8 mouse cellular contexts compared by ENCODE assay signal in the genomic region with DNA sequence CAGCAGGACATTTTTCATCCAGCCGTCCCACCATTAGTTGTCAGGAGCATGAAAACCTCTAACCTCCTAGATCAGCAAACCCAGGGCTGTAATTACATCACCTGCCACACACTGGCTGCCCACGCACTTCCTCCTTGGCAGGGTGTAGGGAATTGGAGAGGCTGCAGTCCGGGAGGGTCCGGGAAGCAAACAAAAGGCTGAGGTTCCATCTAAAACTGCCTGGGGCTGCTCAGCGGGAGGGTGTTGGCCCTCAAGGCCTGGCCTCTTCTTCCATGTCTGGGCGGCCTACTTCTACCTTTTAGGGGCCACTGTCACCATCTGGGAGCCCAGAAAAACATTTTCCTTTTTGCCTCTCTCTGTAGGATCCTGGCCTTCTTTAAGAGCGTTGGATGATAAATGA. TPM values are rescaled to one million over a fixed set of nuclear protein-coding genes. Genes with fewer than 3 reads are reported as not detected.
A peak's percentile ranks its signal among the peaks of the same experiment; 100 is the strongest.
DNase-seq lines count a peak whose midpoint lies in the region; ATAC-seq and TF ChIP-seq lines count a peak whose summit lies in the region.

No protein-coding gene starts in this region.

- H3K9me3 ChIP-seq in hindbrain, embryonic 11.5 days (ENCODE audit: control insufficient read depth, low read length), result no peaks in the 10 kb centered on the region
- no peaks in the 10 kb centered on the region for H3K9me3 ChIP-seq in liver, embryonic 15.5 days (replicated peaks)
- no peaks in the 10 kb centered on the region for H3K9me3 ChIP-seq in stomach, embryonic 16.5 days (replicated peaks; ENCODE audit: control insufficient read depth, low read length)

- TF ChIP-seq CTCF in thymus, adult 2 months (IDR thresholded peaks at IDR 0.05; ENCODE audit: borderline replicate concordance, control insufficient read depth, extremely low read depth, insufficient read depth, low read length, poor library complexity), result no peak

- no peak overlapping the region; the same call in 1 of the 2 replicates for H3K9ac ChIP-seq in hindbrain, embryonic 11.5 days (ENCODE audit: low read depth, low read length)
- H3K9ac ChIP-seq in liver, embryonic 15.5 days, result no peak overlapping the region
- H3K9ac ChIP-seq in stomach, embryonic 16.5 days (ENCODE audit: low read length), result peak overlapping the region; percentile 93

- no peak overlapping the region for H3K4me2 ChIP-seq in hindbrain, embryonic 11.5 days (replicated peaks; ENCODE audit: low read depth, low read length)
- peak overlapping the region; percentile 94 for H3K4me2 ChIP-seq in liver, embryonic 15.5 days
- peak overlapping the region; percentile 93 for H3K4me2 ChIP-seq in stomach, embryonic 16.5 days (ENCODE audit: low read depth, low read length)

- H3K36me3 ChIP-seq in thymus, adult 2 months (ENCODE audit: control insufficient read depth, insufficient read depth, low read length), result no peaks in the 10 kb centered on the region
- no peaks in the 10 kb centered on the region for H3K36me3 ChIP-seq in hindbrain, embryonic 11.5 days (ENCODE audit: control insufficient read depth, insufficient read depth, low read length)
- no peaks in the 10 kb centered on the region for H3K36me3 ChIP-seq in liver, embryonic 15.5 days (replicated peaks)
- H3K36me3 ChIP-seq in stomach, embryonic 16.5 days (ENCODE audit: control insufficient read depth, insufficient read depth, low read length), result no peaks in the 10 kb centered on the region

- DNase-seq in thymus, postnatal 14 days, result peak; percentile 18
- DNase-seq in thymus, adult 2 months, result no peak
- DNase-seq in cerebellum, postnatal 36 days, result peak; percentile 24 to 44
- DNase-seq in hindbrain, embryonic 11.5 days (ENCODE audit: low spot score), result peak; percentile 32
- DNase-seq in left cerebral cortex, adult 18-20 months (ENCODE audit: low spot score in 2 of 2), result no peak
- no peak for DNase-seq in gastrocnemius, adult 18-20 months (ENCODE audit: low spot score)

- WGBS in thymus, adult 2 months, result 50% methylated on average over 7 of the region's 7 CpGs
- 15% methylated on average over 7 of the region's 7 CpGs for WGBS in hindbrain, embryonic 11.5 days
- 26% methylated on average over 7 of the region's 7 CpGs for WGBS in liver, embryonic 15.5 days (ENCODE audit: insufficient replicate concordance)
- WGBS in stomach, embryonic 16.5 days, result 32% methylated on average over 7 of the region's 7 CpGs

- no peak for ATAC-seq in hindbrain, embryonic 11.5 days (ENCODE audit: low FRiP score)
- no peak for ATAC-seq in liver, embryonic 15.5 days (ENCODE audit: insufficient read depth)
- ATAC-seq in stomach, embryonic 16.5 days (ENCODE audit: insufficient read depth, low FRiP score), result peak; percentile 14; the same call in 1 of the 2 replicates

- H3K27me3 ChIP-seq in thymus, adult 2 months (ENCODE audit: control insufficient read depth, insufficient read depth, low read length), result no peaks in the 10 kb centered on the region
- H3K27me3 ChIP-seq in hindbrain, embryonic 11.5 days (ENCODE audit: control insufficient read depth, insufficient read depth, low read length), result no peaks in the 10 kb centered on the region
- peaks cover 32% of the 10 kb centered on the region for H3K27me3 ChIP-seq in liver, embryonic 15.5 days
- H3K27me3 ChIP-seq in stomach, embryonic 16.5 days (ENCODE audit: control insufficient read depth, insufficient read depth, low read length), result no peaks in the 10 kb centered on the region

- peaks cover 20% of the 10 kb centered on the region for H3K4me1 ChIP-seq in thymus, adult 2 months (replicated peaks; ENCODE audit: control insufficient read depth, insufficient read depth, low read length)
- H3K4me1 ChIP-seq in hindbrain, embryonic 11.5 days (replicated peaks; ENCODE audit: control insufficient read depth, insufficient read depth, low read length), result no peaks in the 10 kb centered on the region
- peaks cover 51% of the 10 kb centered on the region for H3K4me1 ChIP-seq in liver, embryonic 15.5 days (replicated peaks)
- H3K4me1 ChIP-seq in stomach, embryonic 16.5 days (ENCODE audit: control insufficient read depth, insufficient read depth, low read length), result peaks cover 18% of the 10 kb centered on the region; the same call in 1 of the 2 replicates

- H3K4me3 ChIP-seq in thymus, adult 2 months (ENCODE audit: control insufficient read depth, insufficient read depth, low read length), result no peak overlapping the region
- H3K4me3 ChIP-seq in hindbrain, embryonic 11.5 days (ENCODE audit: low read depth, low read length), result no peak overlapping the region
- H3K4me3 ChIP-seq in liver, embryonic 15.5 days (replicated peaks), result peak overlapping the region; percentile 76; the same call in 1 of the 2 replicates
- peak overlapping the region; percentile 88 for H3K4me3 ChIP-seq in stomach, embryonic 16.5 days (replicated peaks; ENCODE audit: low read length)

- TF ChIP-seq POLR2A in thymus, adult 2 months (IDR thresholded peaks at IDR 0.05; ENCODE audit: control insufficient read depth, extremely low read depth, insufficient read depth, low read length, poor library complexity), result no peak

- H3K27ac ChIP-seq in thymus, adult 2 months (ENCODE audit: control insufficient read depth, insufficient read depth, low read length), result no peak overlapping the region
- H3K27ac ChIP-seq in hindbrain, embryonic 11.5 days (ENCODE audit: low read depth, low read length), result no peak overlapping the region
- H3K27ac ChIP-seq in liver, embryonic 15.5 days (replicated peaks), result peak overlapping the region; percentile 48; the same call in 1 of the 2 replicates
- peak overlapping the region; percentile 93 for H3K27ac ChIP-seq in stomach, embryonic 16.5 days (ENCODE audit: low read length)

RNA-seq across cellular contexts. Expression of a gene that starts 1.1 kb away (rescaled TPM):
- 5.6 and 5.7 TPM in 2 replicates for polyA plus RNA-seq in thymus, adult 2 months (2012; rRNA removed)
- 24.7 and 25.1 TPM in 2 replicates for polyA plus RNA-seq in hindbrain, embryonic 11.5 days (2014; fragmentation: Nextera tagmentation; extraction: Ambion mirVana)
- polyA plus RNA-seq in liver, embryonic 15.5 days (2015; fragmentation: Nextera tagmentation; extraction: Ambion mirVana), result 8.1 and 8.4 TPM in 2 replicates
- 8.8 and 9.7 TPM in 2 replicates for polyA plus RNA-seq in stomach, embryonic 16.5 days (2015; fragmentation: Nextera tagmentation; extraction: Ambion mirVana)
- total RNA-seq in left cerebral cortex, adult 18-20 months (2021), result 10 to 100 TPM; 32.7 to 35.0 TPM
- total RNA-seq in gastrocnemius, adult 18-20 months (2021), result 1 to 10 TPM; 3.3 to 5.0 TPM

Comparison
In these comparisons a context has a peak if more than half of its experiments do, and no peak if none do; other contexts are left out.
1. DNase-seq: peak in thymus, postnatal 14 days (single experiment), cerebellum, postnatal 36 days (2 of 2) and hindbrain, embryonic 11.5 days (single experiment); none in thymus, adult 2 months (single experiment), left cerebral cortex, adult 18-20 months (0 of 2) and gastrocnemius, adult 18-20 months (single experiment).
2. H3K27ac ChIP-seq: peak in liver, embryonic 15.5 days (single experiment) and stomach, embryonic 16.5 days (single experiment); none in thymus, adult 2 months (single experiment) and hindbrain, embryonic 11.5 days (single experiment).
3. H3K4me3 ChIP-seq: peak in liver, embryonic 15.5 days (single experiment) and stomach, embryonic 16.5 days (single experiment); none in thymus, adult 2 months (single experiment) and hindbrain, embryonic 11.5 days (single experiment).